Mouse (Mus musculus) megakaryocyte, embryonic 14.5 days (primary cell): ENCODE data around the gene Cd8b1.

Experiments used
- FLI1 ChIP-seq: IDR thresholded peaks from 2 replicates; pipeline ENCODE4 v1.6.1; 2012; ENCODE audit warnings: low read length, inconsistent platforms, mixed read lengths
- GATA1 ChIP-seq: IDR thresholded peaks from 3 replicates; pipeline ENCODE4 v1.6.1; 2012; ENCODE audit warnings: mixed read lengths, low read length, inconsistent platforms, borderline replicate concordance

- TF ChIP-seq FLI1: no peak
- no peak for TF ChIP-seq GATA1
Measured at GRCm38 (mm10) chr6:71332236-71332965, 9.8 kb downstream of the Cd8b1 start.
